Mouse (Mus musculus) kidney, adult 9 months (tissue): ENCODE measurements around the gene Map3k6.
A peak's percentile ranks its signal among the peaks of the same experiment; 100 is the strongest.

Source experiments
- DNase-seq: peaks from one replicate; pipeline ENCODE4 v3.0.0; 2022

Gene Map3k6

DNA sequence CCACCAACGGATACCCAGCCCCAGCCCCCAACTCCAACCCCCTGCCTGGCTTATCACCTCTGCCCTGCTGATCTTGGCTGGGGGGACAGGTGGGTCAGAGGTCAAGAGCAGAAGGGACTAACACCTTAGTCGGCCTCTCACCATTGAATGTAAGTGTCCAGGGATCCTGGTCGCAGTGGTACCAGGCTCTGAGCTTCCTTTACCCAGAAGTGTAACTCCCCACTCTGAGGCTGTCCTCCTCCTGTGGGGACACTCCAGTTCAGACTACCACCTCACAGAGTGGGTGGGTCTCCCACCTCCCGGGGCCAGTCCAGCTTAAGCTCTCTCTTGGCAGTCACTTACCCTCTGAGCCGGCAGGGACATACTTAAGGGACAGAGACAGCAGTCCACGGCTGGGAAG is 14.8 kb downstream of the Map3k6 start:
- no peak for DNase-seq

DNA sequence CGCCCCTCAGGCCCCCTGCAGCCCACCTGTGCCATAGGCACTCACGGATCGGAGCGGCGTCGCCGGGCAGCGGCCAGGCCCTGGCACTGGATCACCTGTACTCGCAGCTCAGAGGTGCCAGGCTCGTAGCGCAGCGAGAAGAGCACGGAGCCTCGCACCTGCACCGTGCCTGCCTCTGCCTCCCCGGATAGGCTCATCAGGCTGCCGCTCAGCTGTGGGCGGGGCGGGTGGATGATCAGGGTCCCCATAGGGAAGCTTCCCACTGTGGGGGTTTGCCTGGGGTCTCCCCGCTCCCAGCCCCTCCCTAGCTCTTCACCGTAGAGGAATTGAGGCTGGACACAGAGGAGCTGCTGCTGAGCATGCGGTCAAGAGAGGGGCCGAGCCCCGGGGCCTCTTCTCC is 16.2 kb downstream of the Map3k6 start:
- no peak for DNase-seq

DNA sequence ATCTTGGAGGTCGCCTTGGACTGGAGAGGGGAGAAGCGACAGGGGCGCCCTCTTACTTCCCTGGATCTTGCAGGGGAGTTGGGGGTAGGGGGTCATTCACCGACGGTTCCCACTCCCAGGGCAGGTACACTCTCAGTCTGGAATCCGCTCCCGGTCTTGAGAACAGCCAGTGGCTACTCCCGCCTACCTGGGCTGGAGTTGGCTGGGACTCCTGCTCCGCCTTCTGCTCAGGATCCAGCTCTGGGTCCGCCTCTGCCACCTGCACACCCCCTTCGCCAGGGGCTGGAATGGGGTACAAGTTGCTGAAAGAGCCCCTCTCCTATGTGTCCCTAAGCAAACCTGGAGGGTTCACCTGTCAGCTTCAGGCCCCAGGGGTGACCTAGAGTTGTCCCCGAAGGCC is 16.6 kb downstream of the Map3k6 start:
- DNase-seq: peak; percentile 61

DNA sequence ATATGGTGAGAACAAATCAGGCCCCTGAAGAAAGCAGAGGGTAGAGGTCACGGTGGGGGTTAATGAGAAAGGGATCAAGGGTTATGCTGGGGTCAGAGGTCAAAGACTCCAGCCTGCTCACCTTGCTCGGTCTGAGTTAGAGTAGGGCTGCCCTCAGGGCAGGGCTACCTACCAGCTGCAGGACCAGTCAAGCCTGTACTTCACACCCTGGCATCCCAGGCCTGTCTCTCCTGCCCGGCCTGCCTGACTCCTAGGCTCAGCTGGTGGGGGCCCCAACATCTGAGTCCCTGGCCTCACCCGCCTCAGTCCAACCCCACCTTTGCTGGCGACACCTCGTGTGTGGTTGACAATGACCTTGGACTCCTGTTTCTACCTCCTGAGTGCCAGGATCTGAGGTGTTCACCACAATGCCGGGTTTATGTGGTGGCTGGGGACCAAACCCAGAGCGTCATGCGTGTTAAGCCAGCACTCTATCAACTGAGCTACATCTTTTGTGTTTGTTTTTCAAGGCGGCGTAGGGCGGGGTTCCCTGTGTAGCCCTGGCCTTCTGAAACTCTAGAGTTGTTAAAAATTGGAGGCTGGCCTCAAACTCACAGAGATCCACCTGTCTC is 17.3 kb downstream of the Map3k6 start:
- no peak for DNase-seq

DNA sequence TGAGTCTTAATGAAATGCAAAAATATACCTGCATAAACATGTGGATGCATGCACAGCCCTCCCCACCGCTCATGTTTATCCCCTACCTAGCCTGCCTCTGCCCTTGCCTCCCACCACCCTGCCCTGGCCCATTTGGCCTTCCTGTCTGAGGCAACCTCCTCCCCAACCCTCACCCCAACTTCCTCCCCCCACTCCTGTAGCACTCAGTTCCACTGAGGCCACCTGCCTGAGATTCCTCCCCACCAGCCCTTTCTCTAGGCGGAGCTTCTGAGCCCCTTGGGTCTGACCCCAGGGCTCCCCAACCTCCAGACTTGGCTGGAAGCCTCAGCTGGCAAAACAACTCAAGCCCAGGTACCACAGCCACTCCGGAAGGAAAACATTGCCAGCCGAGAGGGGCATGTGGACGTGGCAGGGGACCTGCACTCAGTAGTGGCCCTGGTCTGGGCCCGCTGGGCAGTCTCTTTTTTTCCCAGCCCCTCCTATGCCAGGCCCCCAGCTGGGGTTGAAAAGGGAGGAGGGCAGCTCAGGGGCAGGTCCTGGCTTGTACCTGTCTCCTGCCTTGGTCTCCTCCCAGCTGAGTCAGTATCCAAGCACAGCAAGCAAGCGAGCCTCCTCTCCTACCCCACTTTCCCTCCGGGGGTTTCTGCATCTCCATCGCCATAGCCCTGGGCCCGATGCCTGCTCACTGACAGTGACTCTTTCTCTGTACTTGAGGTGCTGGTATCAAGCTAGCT is 21.2 kb downstream of the Map3k6 start:
- DNase-seq: no peak

DNA sequence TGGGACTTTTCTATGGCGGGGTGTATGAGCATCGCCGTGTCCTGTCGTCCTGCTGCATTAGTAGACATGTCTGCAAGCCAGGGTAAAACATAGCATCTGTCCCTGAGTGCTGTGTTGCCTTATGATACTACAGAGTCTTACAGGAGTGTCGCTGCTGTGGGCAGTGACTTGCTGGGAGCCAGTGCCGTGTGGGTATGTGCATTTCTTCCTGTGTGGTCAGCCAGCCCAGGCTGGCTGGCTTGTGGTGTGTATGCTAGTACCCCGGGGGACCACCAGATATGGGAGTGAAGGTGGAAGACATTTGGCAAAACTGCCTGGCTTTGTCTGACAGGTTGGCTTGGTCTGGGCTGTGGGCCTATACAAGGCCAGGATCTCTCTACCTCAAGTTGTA is 21.8 kb downstream of the Map3k6 start:
- DNase-seq: no peak

DNA sequence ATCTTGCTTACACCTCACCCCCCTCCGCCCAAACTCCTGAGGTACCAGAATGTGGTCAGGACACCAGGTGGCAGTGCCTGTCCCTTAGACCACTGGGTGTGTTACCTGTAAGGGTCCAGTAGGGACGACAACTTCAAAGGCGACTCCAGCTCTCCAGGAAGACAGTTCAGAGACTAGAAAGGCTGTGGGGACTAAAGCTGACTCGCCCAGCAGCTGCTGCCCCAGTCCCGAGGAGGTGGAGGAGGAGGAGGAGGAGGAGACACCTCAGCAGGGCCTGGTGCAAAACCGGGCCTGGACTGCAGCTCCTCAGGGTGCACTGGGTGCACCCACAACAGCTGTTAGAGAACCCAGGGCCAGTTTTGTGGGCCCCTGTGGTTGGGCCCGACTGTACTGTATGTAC is 22.3 kb downstream of the Map3k6 start, which contains the start of gene Sytl1:
Sytl1 (minus strand) TSS at position 232 of the 400 bp plus-strand sequence.
- no peak for DNase-seq

DNA sequence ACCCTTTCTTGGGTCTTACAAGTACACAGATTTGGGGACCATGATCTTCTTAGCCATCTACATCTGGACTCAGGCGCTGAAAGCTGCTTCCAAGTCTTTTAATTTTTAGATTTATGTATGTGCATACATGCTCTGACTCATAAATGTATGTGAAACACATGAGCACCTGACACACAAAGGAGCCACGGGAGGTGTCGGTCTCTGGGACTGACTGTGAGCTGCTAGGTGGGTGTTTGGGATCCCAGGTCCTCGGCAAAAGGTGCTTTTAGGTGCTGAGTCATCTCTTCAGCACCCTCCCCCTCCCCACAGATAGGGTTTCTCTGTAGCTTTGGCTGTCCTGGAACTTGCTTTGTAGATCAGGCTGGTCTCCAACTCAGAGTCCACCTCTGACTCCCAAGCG is 23.1 kb downstream of the Map3k6 start:
- DNase-seq: no peak

DNA sequence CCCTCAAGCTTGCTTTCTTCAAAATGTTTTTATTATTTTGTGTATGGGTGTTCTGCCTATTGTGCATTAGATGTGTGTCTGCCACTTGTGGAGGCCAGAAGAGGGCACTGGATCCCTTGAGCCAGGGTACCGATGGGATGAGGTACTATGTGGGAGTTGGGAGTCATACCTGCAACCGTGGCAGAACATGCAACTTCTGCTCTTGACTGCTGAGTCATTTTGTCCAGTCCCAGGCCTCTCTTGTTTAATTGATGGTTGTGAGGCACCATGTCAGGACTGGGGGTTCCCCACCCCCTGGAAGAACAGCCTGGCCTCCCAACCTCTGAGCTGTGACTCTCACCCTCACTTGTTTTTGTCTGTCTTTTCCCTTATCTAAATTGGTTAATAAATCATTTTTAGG is 23.9 kb downstream of the Map3k6 start:
- no peak for DNase-seq

DNA sequence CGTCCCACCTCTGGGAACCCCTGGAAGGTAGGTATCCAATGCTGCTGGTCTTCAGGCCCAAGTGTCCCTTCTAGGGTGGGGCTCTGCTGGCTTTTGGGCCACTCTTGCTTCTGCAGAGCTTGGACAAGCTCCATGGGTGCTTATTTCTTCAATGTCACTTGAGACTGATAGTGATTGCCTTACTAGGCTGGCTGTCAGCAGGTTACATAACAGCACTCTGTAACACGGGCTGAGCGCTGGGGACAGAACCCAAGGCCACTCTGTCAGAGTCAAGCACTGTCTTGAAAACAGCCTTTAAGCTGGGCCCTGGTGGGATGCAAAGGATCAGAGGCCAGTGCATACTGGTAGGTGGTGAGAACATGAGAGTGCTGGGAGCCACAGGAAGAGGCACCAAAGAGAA is 24.7 kb downstream of the Map3k6 start:
- DNase-seq: no peak

DNA sequence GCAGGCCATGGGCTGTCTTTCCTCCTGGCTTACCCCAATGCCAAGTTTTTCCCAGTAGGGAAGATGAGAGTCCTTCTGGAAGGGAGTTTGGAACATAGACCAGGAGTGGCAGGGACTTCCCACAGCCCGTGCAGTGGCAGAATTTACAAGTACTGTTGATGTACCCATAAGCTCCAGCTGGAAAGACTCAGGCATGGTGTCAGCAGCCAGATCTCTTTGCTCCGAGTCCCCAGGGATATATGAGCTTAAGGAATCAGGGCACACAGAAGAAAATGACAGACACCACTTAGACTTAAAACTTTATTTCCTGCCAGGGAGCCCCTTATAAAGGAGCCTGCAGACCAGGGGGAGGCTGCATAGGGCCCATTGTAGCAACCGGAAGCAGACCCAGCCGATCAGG is 25.1 kb downstream of the Map3k6 start:
- no peak for DNase-seq

DNA sequence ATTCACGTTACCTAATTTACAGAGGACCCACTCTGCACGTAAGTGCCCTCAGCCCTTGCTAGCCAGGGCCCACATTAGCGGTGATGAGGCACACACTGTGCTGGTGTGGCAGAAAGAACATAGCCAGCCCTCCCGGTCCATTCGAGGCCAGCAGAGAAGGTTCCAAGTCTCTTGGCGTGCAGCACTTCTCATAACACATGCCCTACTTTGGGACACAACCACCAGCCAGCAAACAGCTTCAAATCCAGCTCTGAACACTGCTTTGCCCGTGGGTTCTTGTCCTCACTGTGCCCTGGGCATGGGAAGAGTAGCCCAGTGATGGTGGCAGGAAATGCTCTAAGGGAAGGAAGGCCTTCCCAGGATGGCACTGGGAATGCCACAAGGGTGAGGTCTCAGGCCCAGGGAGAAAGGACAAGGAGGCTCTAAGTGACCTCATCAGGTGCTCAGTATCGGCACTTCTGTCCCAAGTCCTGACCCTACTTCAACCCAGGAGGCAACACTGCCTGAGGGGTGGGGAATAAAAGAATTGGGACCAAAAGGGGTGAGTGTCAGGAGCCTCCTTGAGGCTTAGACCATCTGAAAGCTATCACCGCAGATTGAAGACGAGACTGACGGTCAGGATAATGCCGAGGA is 25.7 kb downstream of the Map3k6 start:
- DNase-seq: no peak

DNA sequence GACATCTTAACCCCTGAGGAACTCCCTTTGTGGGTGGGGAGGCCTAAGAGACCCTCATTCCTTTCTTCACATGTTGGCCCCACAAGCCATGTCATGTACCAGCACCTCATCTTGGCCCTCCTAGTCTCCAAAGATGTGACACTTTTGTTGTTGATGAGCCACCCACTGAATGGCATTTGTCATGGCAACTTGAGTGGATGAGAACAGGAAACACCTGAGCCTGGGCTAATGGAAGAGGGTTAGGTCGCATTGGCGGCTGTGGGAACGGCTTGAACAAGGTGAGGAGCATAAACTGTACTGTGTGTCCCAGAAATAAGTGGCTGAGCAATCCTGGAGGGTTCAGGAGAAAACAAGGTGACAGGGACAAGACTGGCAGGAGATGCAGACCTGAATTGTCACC is 28.3 kb downstream of the Map3k6 start:
- no peak for DNase-seq

DNA sequence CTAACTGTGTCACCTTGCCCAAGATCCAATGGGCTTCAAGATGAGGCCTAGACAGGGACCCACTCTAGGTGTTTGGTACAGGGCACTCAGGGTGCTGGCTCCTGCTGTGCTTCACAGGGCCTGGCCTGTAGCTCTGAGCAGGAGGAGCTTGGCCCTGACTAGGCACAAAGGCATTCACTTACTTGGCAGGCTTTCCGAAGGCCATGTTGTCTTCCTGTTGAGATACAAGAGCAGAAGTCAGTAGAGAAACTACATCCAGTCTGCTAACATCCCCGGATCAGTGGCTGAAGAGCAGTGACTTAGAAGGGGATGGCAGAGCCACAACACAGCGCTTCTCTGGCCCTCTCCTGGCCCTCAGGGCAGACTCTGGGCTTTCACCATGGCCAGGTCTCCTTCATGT is 29.0 kb downstream of the Map3k6 start:
- no peak for DNase-seq

DNA sequence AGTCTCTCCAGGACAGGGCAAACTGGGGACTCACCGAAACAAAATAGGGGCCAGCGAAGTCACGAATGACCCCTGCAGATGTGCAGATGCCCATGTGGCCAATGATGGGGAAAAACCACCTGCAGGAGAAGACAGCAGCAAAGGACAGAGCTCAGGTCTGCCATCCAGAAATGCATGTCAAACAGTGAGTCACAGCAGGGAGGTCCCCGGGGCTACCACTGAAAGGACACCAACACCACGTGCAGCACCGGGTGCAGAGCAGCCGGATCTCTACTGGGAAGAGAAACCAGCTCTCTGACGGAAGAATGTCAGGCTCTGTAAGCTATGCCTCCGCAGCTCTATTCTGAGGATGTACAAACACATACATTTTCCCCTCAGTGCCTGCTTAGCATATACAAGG is 30.3 kb downstream of the Map3k6 start:
- DNase-seq: no peak

DNA sequence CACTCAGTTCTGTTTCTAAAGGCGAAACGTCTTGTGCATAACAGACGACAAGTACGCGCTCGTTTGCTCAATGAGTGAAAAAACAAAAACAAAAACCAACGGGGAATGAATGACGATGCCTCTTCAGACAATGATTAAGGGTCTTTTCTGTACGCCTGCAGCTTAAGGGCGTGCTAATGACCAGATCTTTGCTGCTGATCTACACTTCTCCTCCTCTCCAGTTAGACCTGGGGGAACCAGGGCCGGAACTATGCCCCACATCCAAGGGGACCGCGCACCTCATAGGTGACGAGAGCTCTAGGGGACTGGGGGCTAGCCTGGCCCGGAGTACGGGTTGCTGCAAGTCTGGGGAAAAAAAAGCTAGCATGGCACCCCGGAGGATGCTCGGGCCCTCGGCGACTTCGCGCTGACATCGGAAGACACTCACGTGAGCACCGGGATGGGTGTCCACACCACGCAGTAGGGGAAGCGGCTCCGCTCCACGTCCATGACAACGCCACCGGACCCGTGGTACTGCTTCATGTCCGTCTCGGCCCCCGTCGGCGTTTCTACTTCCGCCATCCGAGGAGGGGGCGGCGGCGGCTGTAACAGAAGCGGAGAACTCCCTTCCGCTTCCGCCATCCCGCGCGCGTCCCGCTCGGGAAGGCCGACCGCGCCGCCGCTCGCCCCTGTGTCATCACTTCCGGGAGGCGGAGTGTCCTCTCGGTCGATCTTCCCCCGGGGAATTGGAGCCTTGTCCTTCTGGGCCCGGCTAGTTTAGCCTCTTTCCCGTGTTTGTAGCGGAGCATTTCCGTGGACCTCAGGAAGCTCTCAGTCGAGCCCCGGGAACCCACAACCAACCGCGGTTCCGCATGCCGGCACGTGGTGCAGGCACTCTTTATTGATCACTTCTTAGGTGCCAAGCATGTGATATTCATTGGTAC is 36.7 kb downstream of the Map3k6 start, which contains the start of gene Tmem222:
Tmem222 (minus strand) TSS at position 689 of the 923 bp plus-strand sequence.
- peak; percentile 97 for DNase-seq

DNA sequence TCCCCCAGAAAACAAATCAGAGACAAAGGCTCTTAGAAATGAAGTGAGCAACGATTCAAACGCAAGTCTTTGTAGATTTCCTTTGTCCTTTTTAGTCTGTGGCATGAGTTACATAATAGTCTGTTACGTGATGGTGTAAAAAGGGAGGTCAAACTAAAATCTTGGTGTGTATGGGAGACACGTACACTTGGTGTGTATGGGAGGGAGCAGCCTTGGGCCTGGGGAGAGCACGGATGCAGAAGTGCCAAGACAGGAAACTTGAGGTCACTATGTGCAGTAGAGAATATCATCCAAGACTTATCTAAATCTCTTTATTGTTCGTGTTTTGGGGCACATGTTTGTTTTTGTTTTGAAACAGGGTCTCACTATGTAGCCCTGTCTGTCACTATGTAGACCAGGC is 37.4 kb downstream of the Map3k6 start:
- DNase-seq: no peak

DNA sequence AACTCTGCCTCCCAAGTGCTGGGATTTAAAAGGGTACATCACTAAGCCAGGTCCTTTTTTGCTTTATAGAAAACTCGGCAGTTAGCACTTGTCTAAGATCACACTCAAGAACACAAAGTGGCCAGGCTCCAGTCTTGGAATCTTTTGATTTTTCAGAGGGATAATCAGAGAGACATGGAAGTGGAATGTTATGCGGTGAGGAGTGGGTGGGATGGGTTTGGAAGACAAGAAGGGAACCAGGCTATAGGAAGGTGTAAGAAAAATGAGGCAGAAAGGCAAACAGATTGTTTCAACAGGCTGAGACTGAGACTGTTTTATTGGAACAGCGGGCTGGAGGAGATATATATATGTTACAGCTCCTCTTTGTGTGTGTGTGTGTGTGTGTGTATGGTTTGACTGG is 37.9 kb downstream of the Map3k6 start:
- DNase-seq: no peak

DNA sequence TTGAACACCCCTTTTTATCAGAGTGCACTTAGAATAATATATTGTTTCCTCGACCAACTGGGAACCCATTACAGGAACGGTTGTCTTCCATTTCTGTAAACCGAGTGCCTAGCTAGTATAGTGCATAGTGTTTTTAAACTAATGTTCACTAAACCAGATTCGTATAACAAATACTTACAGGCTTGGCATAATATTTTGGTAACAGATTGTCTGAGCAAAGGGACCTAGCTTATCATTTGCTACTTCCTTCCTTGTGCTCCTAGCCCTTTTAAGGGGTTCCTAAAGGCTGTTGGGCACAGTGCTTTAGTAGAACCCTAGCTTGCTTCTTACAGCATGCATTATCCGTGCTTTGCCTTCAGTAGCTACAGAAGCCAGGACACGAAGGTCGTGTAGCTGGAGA is 40.9 kb downstream of the Map3k6 start:
- no peak for DNase-seq

DNA sequence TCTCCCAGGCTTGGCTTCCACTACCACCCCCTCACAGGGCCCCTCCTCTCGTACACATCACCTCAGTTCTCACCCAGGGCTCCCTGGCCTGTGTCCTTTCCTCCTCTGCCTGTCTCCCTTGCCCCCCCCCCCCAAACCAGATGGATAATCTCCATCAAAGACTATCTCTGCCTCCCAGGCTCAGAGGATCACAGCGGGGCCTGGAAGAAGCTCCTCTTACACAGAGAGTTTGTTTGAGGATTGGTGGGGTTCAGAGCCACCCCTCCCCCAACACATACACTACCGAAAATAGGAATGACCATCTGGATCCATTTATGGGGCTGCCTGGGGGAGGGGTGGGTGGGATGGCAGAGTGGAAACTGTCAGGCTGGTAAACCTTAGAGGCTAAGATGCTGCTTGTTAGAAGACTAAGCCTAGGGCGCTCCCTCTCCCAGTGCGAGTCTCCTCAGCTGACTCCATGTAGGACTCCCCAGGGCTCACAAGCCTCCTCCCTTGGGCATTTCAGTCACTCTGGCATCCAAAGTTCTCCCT is 41.4 kb downstream of the Map3k6 start:
- no peak for DNase-seq

DNA sequence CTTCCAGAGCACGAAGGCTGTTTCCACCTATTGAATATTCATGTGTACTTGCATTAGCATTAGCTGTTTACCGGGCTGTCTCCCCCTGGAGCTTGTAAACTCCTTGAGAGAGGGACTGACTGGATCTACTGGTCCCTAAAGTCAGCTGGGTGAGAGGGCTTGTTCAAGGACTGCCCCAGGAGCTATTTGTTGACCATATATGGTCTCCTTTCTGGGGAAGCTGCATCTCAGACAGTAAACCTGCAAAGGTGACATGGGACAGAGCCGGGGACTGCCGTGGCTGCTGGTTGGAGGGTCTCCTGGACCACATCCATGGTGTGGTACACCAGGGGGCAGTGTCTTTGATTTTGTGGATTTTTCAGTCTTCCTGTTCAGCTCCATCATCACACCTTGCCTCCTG is 42.0 kb downstream of the Map3k6 start:
- DNase-seq: no peak

DNA sequence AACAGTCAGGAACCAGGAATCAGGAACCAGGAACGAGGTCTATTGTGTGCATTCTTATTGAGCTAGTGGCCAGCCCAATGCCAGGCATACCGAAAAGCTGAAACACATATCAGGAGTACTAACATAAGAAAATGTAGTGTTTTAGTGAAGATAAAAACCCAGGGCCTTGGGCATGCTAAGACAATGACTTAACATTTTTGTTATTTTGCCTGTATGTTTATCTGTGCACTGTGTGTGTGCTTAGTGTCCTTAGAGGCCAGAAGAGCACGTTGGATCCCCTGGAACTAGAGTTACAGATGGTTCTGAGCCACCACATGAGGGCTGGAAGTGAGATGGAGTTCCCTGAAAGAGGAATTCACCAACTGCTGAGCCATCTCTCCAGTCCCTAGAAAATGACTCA is 44.7 kb downstream of the Map3k6 start:
- no peak for DNase-seq

DNA sequence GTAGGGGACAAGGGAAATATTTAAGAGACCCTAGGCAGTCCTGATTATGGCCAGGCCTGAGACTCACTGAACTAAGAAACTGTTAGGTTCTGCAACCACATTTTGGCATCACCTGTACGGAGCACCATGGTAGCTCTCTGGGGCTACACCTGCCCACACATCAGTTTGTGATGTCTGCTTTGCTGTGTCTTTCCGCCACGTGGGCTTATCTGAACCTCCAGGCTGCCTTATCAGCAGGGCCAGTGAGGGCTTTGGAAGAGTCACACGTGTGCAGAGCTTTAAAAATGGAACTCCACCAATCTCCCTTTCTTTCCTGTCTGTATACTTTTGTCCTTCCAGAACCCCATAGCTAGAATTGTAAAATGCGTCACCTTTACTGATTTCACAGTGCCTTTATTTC is 45.3 kb downstream of the Map3k6 start:
- DNase-seq: no peak
